Mouse (Mus musculus) liver, adult 2 months (tissue): ENCODE data around the gene Abcb10.

Source experiments
- CTCF ChIP-seq: fragments of 200-500 bp; IDR thresholded peaks from 2 replicates; pipeline ENCODE4 v1.5.1; 2011; ENCODE audit warnings: low read depth, low read length, control low read depth
- POLR2A ChIP-seq: fragments of 200-500 bp; IDR thresholded peaks from 2 replicates; pipeline ENCODE4 v1.6.1; 2011; ENCODE audit warnings: low read length, control low read depth; ENCODE audit not compliant: insufficient read depth; ENCODE audit errors: extremely low read depth

DNA sequence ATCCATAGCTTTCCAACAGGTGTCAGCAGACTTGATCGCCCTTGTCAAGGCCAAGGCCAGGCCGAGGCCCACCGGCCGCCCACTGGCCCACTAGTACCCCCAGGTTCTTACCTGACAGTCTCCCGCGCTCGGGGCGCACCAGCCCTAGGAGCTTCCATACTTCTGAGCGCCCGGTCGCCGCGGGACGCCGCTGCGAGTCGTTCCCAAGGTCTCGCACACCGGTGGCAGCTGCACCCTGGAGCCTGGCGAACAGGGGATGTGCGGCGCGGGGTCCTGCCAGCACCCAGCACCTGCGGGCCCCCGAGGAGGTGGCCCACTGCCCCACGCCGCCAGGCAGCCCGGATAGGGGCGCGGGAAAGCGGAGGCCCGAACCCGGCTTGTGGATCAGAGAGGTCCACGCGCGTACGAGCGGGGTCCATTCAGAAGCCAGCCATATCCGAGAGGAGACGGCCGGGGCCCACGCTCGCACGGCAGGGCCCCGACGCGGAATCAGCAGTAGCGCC lies 580 bp downstream of the Abcb10 start:
- no peak for TF ChIP-seq CTCF
- no peak for TF ChIP-seq POLR2A
